Mouse (Mus musculus): ENCODE data around the gene Brpf3.

DNA sequence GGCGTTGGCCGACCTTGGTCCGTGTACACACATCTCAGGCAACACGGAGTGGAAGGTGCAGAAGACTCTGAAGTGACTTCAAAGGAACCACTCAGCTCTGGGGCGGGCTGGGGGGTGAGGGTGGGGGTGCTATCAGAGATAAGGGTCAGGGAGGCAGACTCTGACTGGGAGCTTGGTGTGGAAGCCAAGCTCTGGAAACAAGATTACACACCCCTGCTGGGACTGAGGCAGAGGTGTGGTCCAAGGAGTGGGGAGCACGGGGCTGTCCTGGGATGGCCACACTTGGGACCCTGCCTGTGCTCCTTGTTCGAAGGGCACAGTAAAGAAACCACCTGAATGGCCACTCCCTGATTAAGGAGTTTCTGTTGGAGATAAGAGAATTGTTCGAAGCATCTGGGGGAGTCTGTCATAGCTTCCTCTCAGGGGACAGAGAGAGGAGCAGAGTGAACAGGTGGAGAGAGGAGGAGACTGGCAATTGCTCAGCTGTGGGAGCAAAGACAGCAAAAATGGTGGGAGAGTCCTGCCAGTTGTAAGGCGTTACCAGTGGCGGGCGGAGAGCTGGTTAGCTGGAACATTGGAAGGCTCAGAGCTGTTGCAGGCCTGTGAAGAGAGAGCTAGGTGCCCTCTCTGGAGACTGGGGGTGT is 46.2 kb downstream of the Brpf3 start:
- TF ChIP-seq POLR2A (IDR thresholded peaks at IDR 0.05; ENCODE audit: extremely low read depth, insufficient read depth, low read length), result no peak
- TF ChIP-seq CTCF (IDR thresholded peaks at IDR 0.05; ENCODE audit: extremely low read depth, insufficient read depth, low read length), result no peak

Measured in cortical plate, adult 2 months (tissue).